Mouse (Mus musculus) lung, embryonic 14.5 days (tissue): Measurements from ENCODE around the gene Usb1. TPM values are rescaled to one million over a fixed set of nuclear protein-coding genes. Genes with fewer than 3 reads are reported as not detected.

Experiments
- ATAC-seq: fragments of 200-750 bp; cut with Nextera tagmentation; 2 replicates; pipeline ENCODE4 v1.8.0; 2017; ENCODE audit warnings: mild to moderate bottlenecking, moderate TSS enrichment, moderate library complexity; ENCODE audit not compliant: insufficient read depth
- DNase-seq: peaks from one replicate; pipeline ENCODE4 v3.0.0-alpha.2; 2015
- H3K27ac ChIP-seq: fragments of 300-500 bp; sonication (generic); 2 replicates; pipeline ENCODE4 v1.5.1; 2014; ENCODE audit warnings: low read depth, mild to moderate bottlenecking, moderate library complexity
- H3K27me3 ChIP-seq: fragments of 300-500 bp; sonication (generic); 2 replicates; pipeline ENCODE4 v1.6.1; 2014; ENCODE audit warnings: low read length, control low read depth; ENCODE audit not compliant: insufficient read depth
- H3K36me3 ChIP-seq: fragments of 300-500 bp; sonication (generic); 2 replicates; pipeline ENCODE4 v1.6.1; 2014; ENCODE audit warnings: control low read depth; ENCODE audit not compliant: insufficient read depth
- H3K4me1 ChIP-seq: fragments of 300-500 bp; sonication (generic); 2 replicates; pipeline ENCODE4 v1.6.1; 2014; ENCODE audit warnings: antibody characterized with exemption, control low read depth; ENCODE audit not compliant: insufficient read depth
- H3K4me2 ChIP-seq: fragments of 300-500 bp; sonication (generic); 2 replicates; pipeline ENCODE4 v1.6.1; 2014; ENCODE audit warnings: mild to moderate bottlenecking
- H3K4me3 ChIP-seq: fragments of 300-500 bp; sonication (generic); 2 replicates; pipeline ENCODE4 v1.5.1; 2014; ENCODE audit warnings: low read depth, low read length
- H3K9ac ChIP-seq: fragments of 300-500 bp; sonication (generic); 2 replicates; pipeline ENCODE4 v1.6.1; 2014
- H3K9me3 ChIP-seq: fragments of 300-500 bp; sonication (generic); 2 replicates; pipeline ENCODE4 v1.6.1; 2016; ENCODE audit warnings: low read depth, low read length, control low read depth
- CTCF ChIP-seq: IDR thresholded peaks from 2 replicates; pipeline ENCODE4 v1.5.1; 2016; ENCODE audit warnings: antibody characterized with exemption, low read depth
- WGBS: fragments of 180-500 bp; shearing (Covaris S2); extraction: QIAGEN DNeasy Blood & Tissue Kit; methylation state at CpG from one replicate; pipeline ENCODE4 v1.1.7; 2014; 5-methylcytosine and 5-hydroxymethylcytosine counted together
- polyA plus RNA-seq: library from polyadenylated mRNA; unstranded; fragments of >200 nt; fragmentation: Nextera tagmentation; extraction: Ambion mirVana; gene quantifications from 2 replicates; pipeline ENCODE4 v1.2.1, GENCODE M21; 2014

Gene Usb1
- polyA plus RNA-seq, 1 experiment from 2014 or later = 34.0 TPM

DNA sequence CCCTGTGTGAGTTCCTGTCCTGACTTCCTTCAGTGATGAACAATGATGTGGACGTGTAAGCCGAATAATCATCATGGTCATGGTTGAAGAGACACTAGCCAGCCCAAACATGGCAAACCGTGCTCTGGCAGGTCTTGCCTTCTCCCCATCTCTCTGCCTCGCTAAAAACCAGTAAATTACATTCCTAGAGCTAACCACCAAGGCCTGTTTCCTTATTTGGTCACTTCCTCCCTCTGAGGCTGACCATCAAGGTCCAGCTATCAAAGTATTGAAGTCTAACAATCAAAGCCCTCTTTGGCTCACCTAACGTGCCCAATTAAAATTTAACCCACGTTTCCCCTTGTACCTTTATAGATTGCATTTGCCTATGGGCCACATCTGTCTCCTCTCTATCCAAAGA is 30.2 kb downstream of the Usb1 start:
- no peak overlapping the region for H3K27ac ChIP-seq
- 63% methylated on average over 6 of the region's 6 CpGs for WGBS
- TF ChIP-seq CTCF = no peak
- H3K4me3 ChIP-seq = no peak overlapping the region
- no peaks in the 10 kb centered on the region for H3K27me3 ChIP-seq
- no peak overlapping the region for H3K4me2 ChIP-seq
- DNase-seq (no peak), ATAC-seq (no peak)
- peaks cover 22% of the 10 kb centered on the region for H3K4me1 ChIP-seq
- 0 out of 2 replicates have a peak, but pooled peaks cover 3% of the 10 kb centered on the region for H3K36me3 ChIP-seq
- H3K9ac ChIP-seq = no peak overlapping the region
- no peaks in the 10 kb centered on the region; the same call in 1 of the 2 replicates for H3K9me3 ChIP-seq

- 84% methylated on average over 2 of the region's 2 CpGs for WGBS
- no peak for TF ChIP-seq CTCF
Measured at GRCm38 (mm10) chr8:95363849-95364248, 31.8 kb downstream of the Usb1 start.

DNA sequence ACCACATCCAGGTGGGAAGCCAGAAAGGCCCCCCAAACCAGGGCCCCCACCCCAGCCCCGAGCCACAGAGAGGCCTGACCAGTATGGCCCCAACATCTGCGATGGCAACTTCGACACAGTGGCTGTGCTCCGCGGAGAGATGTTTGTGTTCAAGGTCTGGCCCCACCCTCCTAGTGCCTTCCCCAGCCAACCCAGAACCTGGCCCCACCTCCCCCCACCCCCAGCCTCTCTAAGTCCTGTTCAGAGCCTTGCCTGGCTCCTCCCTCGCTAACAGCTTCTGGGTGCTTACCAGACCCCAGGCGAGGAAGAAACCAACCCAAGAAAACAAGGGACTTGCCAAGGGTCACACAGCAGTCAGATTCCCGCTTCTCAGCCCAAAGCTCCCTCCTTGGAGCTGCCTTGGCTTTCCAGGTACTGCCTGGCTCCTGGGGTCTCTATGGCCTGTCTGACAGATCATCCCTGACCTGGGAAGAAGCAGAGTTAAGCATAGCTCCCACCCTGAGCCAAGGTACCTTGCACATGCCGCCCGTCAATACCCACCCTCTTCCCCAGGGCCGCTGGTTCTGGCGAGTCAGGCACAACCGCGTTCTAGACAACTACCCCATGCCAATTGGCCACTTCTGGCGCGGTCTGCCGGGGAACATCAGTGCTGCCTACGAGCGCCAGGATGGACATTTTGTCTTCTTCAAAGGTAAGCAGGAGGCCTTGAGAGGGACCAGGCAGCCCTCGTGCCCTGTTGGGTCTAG is 37.7 kb downstream of the Usb1 start:
- H3K4me3 ChIP-seq = peak overlapping the region; percentile 18; the same call in 1 of the 2 replicates
- no peaks in the 10 kb centered on the region for H3K27me3 ChIP-seq
- DNase-seq = peak; percentile 59
- ATAC-seq = peak; percentile 84
- H3K9ac ChIP-seq = peak overlapping the region; percentile 38
- peaks cover 5% of the 10 kb centered on the region; the same call in 1 of the 2 replicates for H3K4me1 ChIP-seq
- TF ChIP-seq CTCF = no peak
- peaks cover 33% of the 10 kb centered on the region; the same call in 1 of the 2 replicates for H3K36me3 ChIP-seq
- 42% methylated on average over 20 of the region's 20 CpGs for WGBS
- no peaks in the 10 kb centered on the region for H3K9me3 ChIP-seq
- H3K27ac ChIP-seq = no peak overlapping the region
- H3K4me2 ChIP-seq = peak overlapping the region; percentile 56

More at GRCm38 (mm10) chr8:95363849-95364248, 31.8 kb downstream of the Usb1 start:
- no peak overlapping the region for H3K4me2 ChIP-seq
- no peaks in the 10 kb centered on the region for H3K27me3 ChIP-seq
- ATAC-seq = no peak
- peaks cover 22% of the 10 kb centered on the region for H3K4me1 ChIP-seq
- no peak overlapping the region for H3K9ac ChIP-seq
- no peak overlapping the region for H3K4me3 ChIP-seq
- no peak for DNase-seq
- H3K27ac ChIP-seq = no peak overlapping the region
- H3K36me3 ChIP-seq = peaks cover 13% of the 10 kb centered on the region; the same call in 1 of the 2 replicates
- no peaks in the 10 kb centered on the region; the same call in 1 of the 2 replicates for H3K9me3 ChIP-seq

DNA sequence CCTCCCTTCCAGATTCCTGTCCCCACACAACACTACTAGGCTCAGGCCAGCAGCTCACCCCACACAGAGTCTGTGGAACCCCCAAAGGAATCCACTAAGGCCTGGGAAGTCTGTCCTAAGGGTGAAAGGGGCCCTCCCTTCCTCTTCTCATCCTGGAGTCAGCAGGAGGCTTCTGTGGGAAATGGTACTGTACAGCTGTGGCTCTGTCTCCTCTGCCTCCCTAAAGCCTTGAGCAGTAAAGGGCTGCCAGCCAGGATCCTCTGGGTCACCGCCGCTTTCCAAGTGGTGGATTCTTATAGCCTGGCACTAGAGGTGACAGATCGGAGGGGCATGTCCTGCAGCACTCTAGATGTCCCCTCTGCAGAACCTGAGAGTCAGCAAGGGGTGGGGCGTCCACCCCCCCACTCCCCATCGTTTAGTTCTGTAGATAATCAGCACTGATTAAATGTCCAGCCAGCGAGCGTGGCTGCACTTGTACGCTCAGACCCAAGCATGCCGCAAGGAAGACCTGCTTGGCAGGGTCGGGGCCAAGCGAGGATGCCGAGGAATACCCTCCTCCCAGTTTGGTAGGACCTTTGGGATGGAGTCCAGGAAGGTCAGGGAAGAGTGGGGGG is 41.4 kb downstream of the Usb1 start:
- no peak overlapping the region for H3K4me2 ChIP-seq
- no peak for ATAC-seq
- no peaks in the 10 kb centered on the region for H3K9me3 ChIP-seq
- TF ChIP-seq CTCF = no peak
- peaks cover 16% of the 10 kb centered on the region for H3K4me1 ChIP-seq
- no peak overlapping the region for H3K9ac ChIP-seq
- H3K27ac ChIP-seq = no peak overlapping the region
- DNase-seq = no peak
- H3K36me3 ChIP-seq = peaks cover 24% of the 10 kb centered on the region; the same call in 1 of the 2 replicates
- no peaks in the 10 kb centered on the region for H3K27me3 ChIP-seq
- H3K4me3 ChIP-seq = no peak overlapping the region
- 50% methylated on average over 12 of the region's 12 CpGs for WGBS

DNA sequence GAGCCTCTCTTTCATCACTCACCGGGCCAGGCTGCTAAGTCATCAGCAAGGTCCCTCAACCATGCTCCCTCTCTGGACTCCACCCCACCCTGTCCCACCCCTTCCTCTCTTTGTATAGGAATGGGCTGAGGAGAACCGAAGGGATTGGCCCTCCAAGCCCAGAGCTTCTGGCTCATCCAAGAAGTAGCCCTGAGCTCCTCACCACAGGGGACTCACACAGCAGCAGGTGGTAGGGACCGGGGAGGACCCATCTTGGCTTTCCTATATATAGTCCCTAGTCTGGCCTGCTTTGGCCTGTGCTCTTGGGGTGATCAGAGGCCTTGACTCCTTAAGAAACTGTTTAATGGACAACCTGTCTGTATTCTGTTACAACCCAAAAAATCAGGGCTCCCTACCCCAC is 42.3 kb downstream of the Usb1 start:
- H3K9ac ChIP-seq = no peak overlapping the region

GRCm38 (mm10) chr8:95375374-95375930 is 43.4 kb downstream of the Usb1 start:
- no peak overlapping the region for H3K4me3 ChIP-seq
- H3K27me3 ChIP-seq = no peaks in the 10 kb centered on the region
- no peak overlapping the region; the same call in 1 of the 2 replicates for H3K27ac ChIP-seq
- no peaks in the 10 kb centered on the region for H3K9me3 ChIP-seq
- no peak for TF ChIP-seq CTCF
- H3K9ac ChIP-seq = no peak overlapping the region
- H3K4me1 ChIP-seq = peaks cover 12% of the 10 kb centered on the region
- H3K4me2 ChIP-seq = no peak overlapping the region
- ATAC-seq (no peak), DNase-seq (no peak)
- 80% methylated on average over 7 of the region's 7 CpGs for WGBS
- peaks cover 17% of the 10 kb centered on the region; the same call in 1 of the 2 replicates for H3K36me3 ChIP-seq

More for the DNA sequence above, 42.3 kb downstream of the Usb1 start:
- H3K4me2 ChIP-seq = no peak overlapping the region
- DNase-seq (no peak), ATAC-seq (no peak)
- H3K36me3 ChIP-seq = peaks cover 18% of the 10 kb centered on the region; the same call in 1 of the 2 replicates
- TF ChIP-seq CTCF = no peak
- H3K27ac ChIP-seq = no peak overlapping the region
- H3K9me3 ChIP-seq = no peaks in the 10 kb centered on the region
- H3K4me1 ChIP-seq = peaks cover 17% of the 10 kb centered on the region
- no peaks in the 10 kb centered on the region for H3K27me3 ChIP-seq
- H3K4me3 ChIP-seq = no peak overlapping the region
- 71% methylated on average over 3 of the region's 3 CpGs for WGBS
